Mouse (Mus musculus) hindbrain, embryonic 16.5 days (tissue): ENCODE results near the gene Mus81. TPM values are rescaled to one million over a fixed set of nuclear protein-coding genes. Genes with fewer than 3 reads are reported as not detected.

Source experiments
- ATAC-seq: fragments of 200-750 bp; cut with Nextera tagmentation; 2 replicates; pipeline ENCODE4 v1.8.0; 2017; ENCODE audit warnings: moderate TSS enrichment, moderate library complexity
- H3K27ac ChIP-seq: fragments of 300-500 bp; sonication (generic); 2 replicates; pipeline ENCODE4 v1.5.1; 2014; ENCODE audit warnings: low read depth, mild to moderate bottlenecking, control low read depth, low read length, moderate library complexity
- H3K27me3 ChIP-seq: fragments of 300-500 bp; sonication (generic); replicated peaks from 2 replicates; pipeline ENCODE4 v1.6.1; 2014; ENCODE audit warnings: low read length; ENCODE audit not compliant: control insufficient read depth, insufficient read depth
- H3K36me3 ChIP-seq: fragments of 300-500 bp; sonication (generic); 2 replicates; pipeline ENCODE4 v1.6.1; 2014; ENCODE audit warnings: mild to moderate bottlenecking, low read length, moderate library complexity, mixed read lengths; ENCODE audit not compliant: control insufficient read depth, insufficient read depth
- H3K4me1 ChIP-seq: fragments of 300-500 bp; sonication (generic); 2 replicates; pipeline ENCODE4 v1.6.1; 2014; ENCODE audit warnings: low read depth, low read length; ENCODE audit not compliant: control insufficient read depth, insufficient read depth
- H3K4me2 ChIP-seq: fragments of 300-500 bp; sonication (generic); 2 replicates; pipeline ENCODE4 v1.6.1; 2014; ENCODE audit warnings: mild to moderate bottlenecking, low read length, control low read depth, moderate library complexity
- H3K4me3 ChIP-seq: fragments of 300-500 bp; sonication (generic); 2 replicates; pipeline ENCODE4 v1.5.1; 2014; ENCODE audit warnings: mild to moderate bottlenecking, low read length, control low read depth, moderate library complexity
- H3K9ac ChIP-seq: fragments of 300-500 bp; sonication (generic); 2 replicates; pipeline ENCODE4 v1.6.1; 2014; ENCODE audit warnings: low read depth, mild to moderate bottlenecking, control low read depth, low read length, moderate library complexity
- H3K9me3 ChIP-seq: fragments of 300-500 bp; sonication (generic); 2 replicates; pipeline ENCODE4 v1.6.1; 2014; ENCODE audit warnings: mild to moderate bottlenecking, low read length, moderate library complexity; ENCODE audit not compliant: control insufficient read depth
- WGBS: fragments of 180-500 bp; shearing (Covaris S2); extraction: QIAGEN DNeasy Blood & Tissue Kit; methylation state at CpG from one replicate; pipeline ENCODE4 v1.1.7; 2014; 5-methylcytosine and 5-hydroxymethylcytosine counted together
- polyA plus RNA-seq: library from polyadenylated mRNA; unstranded; fragments of >200 nt; fragmentation: Nextera tagmentation; extraction: Ambion mirVana; gene quantifications from 2 replicates; pipeline ENCODE4 v1.2.1, GENCODE M21; 2015

Mus81 gene
- 50.9 and 54.5 TPM in 2 replicates for polyA plus RNA-seq

GRCm38 (mm10) chr19:5487768-5488550, at the start of gene Mus81:
Gene Mus81 (minus strand): TSS chr19:5488402.
- no peaks in the 10 kb centered on the region for H3K9me3 ChIP-seq

GRCm38 (mm10) chr19:5532520-5532919, 44.3 kb upstream of the Mus81 start:
- Histone ChIP-seq H3K36me3 (no peaks in the 10 kb centered on the region), H3K27me3 (peaks cover 6% of the 10 kb centered on the region), H3K27ac (no peak overlapping the region), H3K4me2 (no peak overlapping the region), H3K4me3 (no peak overlapping the region), H3K4me1 (peaks cover 14% of the 10 kb centered on the region), H3K9ac (no peak overlapping the region), H3K9me3 (no peaks in the 10 kb centered on the region)
- no peak for ATAC-seq
- 83% methylated on average over 8 of the region's 8 CpGs for WGBS

More at GRCm38 (mm10) chr19:5487768-5488550, at the start of gene Mus81:
- Histone ChIP-seq H3K36me3 (peaks cover 23% of the 10 kb centered on the region), H3K27me3 (no peaks in the 10 kb centered on the region), H3K4me3 (peak within 1 kb of the TSS; percentile 57), H3K9ac (peak within 1 kb of the TSS; percentile 71), H3K27ac (peak within 1 kb of the TSS; percentile 99), H3K4me1 (peaks cover 28% of the 10 kb centered on the region), H3K4me2 (peak within 1 kb of the TSS; percentile 81)
- peak; percentile 74 for ATAC-seq
- under 1% methylated on average over 39 of the region's 39 CpGs for WGBS

- no peaks in the 10 kb centered on the region for H3K36me3 ChIP-seq
- H3K4me3 ChIP-seq: no peak overlapping the region
- H3K27me3 ChIP-seq: peaks cover 6% of the 10 kb centered on the region
- ATAC-seq: no peak
- peak overlapping the region; percentile 42 for H3K4me2 ChIP-seq
- no peak overlapping the region for H3K27ac ChIP-seq
- peak overlapping the region; percentile 25; the same call in 1 of the 2 replicates for H3K9ac ChIP-seq
- H3K4me1 ChIP-seq: peaks cover 14% of the 10 kb centered on the region
- 25% methylated on average over 7 of the region's 7 CpGs for WGBS
- no peaks in the 10 kb centered on the region for H3K9me3 ChIP-seq
These were observed 41.9 kb upstream of the Mus81 start for GRCm38 (mm10) chr19:5530138-5530524.

- 9% methylated on average over 20 of the region's 20 CpGs for WGBS
These were observed 41.3 kb upstream of the Mus81 start for GRCm38 (mm10) chr19:5529325-5530137.

GRCm38 (mm10) chr19:5525204-5525603, 37.0 kb upstream of the Mus81 start:
- H3K4me1 ChIP-seq: peaks cover 13% of the 10 kb centered on the region
- ATAC-seq: no peak
- H3K27ac ChIP-seq: no peak overlapping the region
- H3K36me3 ChIP-seq: no peaks in the 10 kb centered on the region
- H3K4me3 ChIP-seq: no peak overlapping the region
- H3K27me3 ChIP-seq: no peaks in the 10 kb centered on the region; the same call in 1 of the 2 replicates
- no peaks in the 10 kb centered on the region for H3K9me3 ChIP-seq
- H3K4me2 ChIP-seq: no peak overlapping the region
- WGBS: 73% methylated on average over 5 of the region's 5 CpGs
- no peak overlapping the region for H3K9ac ChIP-seq

More at GRCm38 (mm10) chr19:5529325-5530137, 41.3 kb upstream of the Mus81 start:
- Histone ChIP-seq H3K4me2 (peak overlapping the region; percentile 42), H3K27ac (no peak overlapping the region), H3K4me1 (peaks cover 14% of the 10 kb centered on the region), H3K36me3 (no peaks in the 10 kb centered on the region), H3K9ac (no peak overlapping the region; the same call in 1 of the 2 replicates), H3K27me3 (peaks cover 6% of the 10 kb centered on the region), H3K9me3 (no peaks in the 10 kb centered on the region), H3K4me3 (no peak overlapping the region)
- peak; percentile 93 for ATAC-seq

GRCm38 (mm10) chr19:5518721-5519120, 30.5 kb upstream of the Mus81 start:
- Histone ChIP-seq H3K9ac (no peak overlapping the region), H3K4me1 (no peaks in the 10 kb centered on the region), H3K9me3 (no peaks in the 10 kb centered on the region), H3K27ac (no peak overlapping the region), H3K4me3 (no peak overlapping the region), H3K27me3 (no peaks in the 10 kb centered on the region), H3K4me2 (no peak overlapping the region), H3K36me3 (no peaks in the 10 kb centered on the region)
- 87% methylated on average over 3 of the region's 3 CpGs for WGBS
- no peak for ATAC-seq

GRCm38 (mm10) chr19:5516906-5517505, 28.8 kb upstream of the Mus81 start:
- no peak overlapping the region for H3K27ac ChIP-seq
- no peak overlapping the region for H3K4me2 ChIP-seq
- H3K9me3 ChIP-seq: no peaks in the 10 kb centered on the region
- WGBS: 80% methylated on average over 8 of the region's 8 CpGs
- H3K4me1 ChIP-seq: peaks cover 6% of the 10 kb centered on the region; the same call in 1 of the 2 replicates
- no peak overlapping the region for H3K4me3 ChIP-seq
- ATAC-seq: no peak
- no peaks in the 10 kb centered on the region for H3K27me3 ChIP-seq
- H3K36me3 ChIP-seq: no peaks in the 10 kb centered on the region
- no peak overlapping the region for H3K9ac ChIP-seq

- no peak overlapping the region for H3K4me2 ChIP-seq
- no peaks in the 10 kb centered on the region for H3K9me3 ChIP-seq
- no peaks in the 10 kb centered on the region for H3K27me3 ChIP-seq
- no peak overlapping the region for H3K9ac ChIP-seq
- H3K27ac ChIP-seq: no peak overlapping the region
- WGBS: 77% methylated on average over 7 of the region's 7 CpGs
- H3K4me3 ChIP-seq: no peak overlapping the region
- H3K36me3 ChIP-seq: no peaks in the 10 kb centered on the region
- ATAC-seq: no peak
- peaks cover 9% of the 10 kb centered on the region; the same call in 1 of the 2 replicates for H3K4me1 ChIP-seq
These were observed 27.9 kb upstream of the Mus81 start for GRCm38 (mm10) chr19:5515840-5516777.
